Mouse (Mus musculus) liver, embryonic 13.5 days (tissue): ENCODE data around the gene Slc38a7. TPM values are rescaled to one million over a fixed set of nuclear protein-coding genes. Genes with fewer than 3 reads are reported as not detected.
"Not testable (repeated sequence)": the region's sequence is repeated elsewhere in the genome, so short reads cannot be mapped to it uniquely, and the experiment has no call there.

Experiments used
- ATAC-seq: fragments of 200-750 bp; cut with Nextera tagmentation; 2 replicates; pipeline ENCODE4 v1.8.0; 2017; ENCODE audit warnings: low read depth, mild to moderate bottlenecking, moderate number of reproducible peaks, moderate library complexity
- DNase-seq: peaks from one replicate; pipeline ENCODE4 v3.0.0; 2022
- H3K27ac ChIP-seq: fragments of 300-500 bp; sonication (generic); 2 replicates; pipeline ENCODE4 v1.5.1; 2015; ENCODE audit warnings: moderate library complexity, mild to moderate bottlenecking, inconsistent platforms
- H3K27me3 ChIP-seq: fragments of 300-500 bp; sonication (generic); 2 replicates; pipeline ENCODE4 v1.6.1; 2015; ENCODE audit warnings: mild to moderate bottlenecking, inconsistent platforms
- H3K36me3 ChIP-seq: fragments of 300-500 bp; sonication (generic); 2 replicates; pipeline ENCODE4 v1.6.1; 2015; ENCODE audit warnings: mild to moderate bottlenecking, inconsistent platforms
- H3K4me1 ChIP-seq: fragments of 300-500 bp; sonication (generic); replicated peaks from 2 replicates; pipeline ENCODE4 v1.6.1; 2015; ENCODE audit warnings: inconsistent platforms
- H3K4me2 ChIP-seq: fragments of 300-500 bp; sonication (generic); 2 replicates; pipeline ENCODE4 v1.6.1; 2015; ENCODE audit warnings: inconsistent platforms, mild to moderate bottlenecking, moderate library complexity
- H3K4me3 ChIP-seq: fragments of 300-500 bp; sonication (generic); replicated peaks from 2 replicates; pipeline ENCODE4 v1.5.1; 2015; ENCODE audit warnings: mild to moderate bottlenecking, inconsistent platforms
- H3K9ac ChIP-seq: fragments of 300-500 bp; sonication (generic); 2 replicates; pipeline ENCODE4 v1.6.1; 2015; ENCODE audit warnings: mild to moderate bottlenecking, inconsistent platforms
- H3K9me3 ChIP-seq: fragments of 300-500 bp; sonication (generic); replicated peaks from 2 replicates; pipeline ENCODE4 v1.6.1; 2016; ENCODE audit warnings: inconsistent platforms
- WGBS: fragments of 180-500 bp; shearing (Covaris S2); methylation state at CpG from one replicate; pipeline ENCODE4 v1.1.7; 2015; ENCODE audit not compliant: insufficient replicate concordance; 5-methylcytosine and 5-hydroxymethylcytosine counted together
- polyA plus RNA-seq: library from polyadenylated mRNA; unstranded; fragments of >200 nt; fragmentation: Nextera tagmentation; extraction: Ambion mirVana; gene quantifications from 2 replicates; pipeline ENCODE4 v1.2.1, GENCODE M21; 2015

The Slc38a7 gene
- polyA plus RNA-seq, 1 experiment from 2014 or later, result 7.1 TPM

DNA sequence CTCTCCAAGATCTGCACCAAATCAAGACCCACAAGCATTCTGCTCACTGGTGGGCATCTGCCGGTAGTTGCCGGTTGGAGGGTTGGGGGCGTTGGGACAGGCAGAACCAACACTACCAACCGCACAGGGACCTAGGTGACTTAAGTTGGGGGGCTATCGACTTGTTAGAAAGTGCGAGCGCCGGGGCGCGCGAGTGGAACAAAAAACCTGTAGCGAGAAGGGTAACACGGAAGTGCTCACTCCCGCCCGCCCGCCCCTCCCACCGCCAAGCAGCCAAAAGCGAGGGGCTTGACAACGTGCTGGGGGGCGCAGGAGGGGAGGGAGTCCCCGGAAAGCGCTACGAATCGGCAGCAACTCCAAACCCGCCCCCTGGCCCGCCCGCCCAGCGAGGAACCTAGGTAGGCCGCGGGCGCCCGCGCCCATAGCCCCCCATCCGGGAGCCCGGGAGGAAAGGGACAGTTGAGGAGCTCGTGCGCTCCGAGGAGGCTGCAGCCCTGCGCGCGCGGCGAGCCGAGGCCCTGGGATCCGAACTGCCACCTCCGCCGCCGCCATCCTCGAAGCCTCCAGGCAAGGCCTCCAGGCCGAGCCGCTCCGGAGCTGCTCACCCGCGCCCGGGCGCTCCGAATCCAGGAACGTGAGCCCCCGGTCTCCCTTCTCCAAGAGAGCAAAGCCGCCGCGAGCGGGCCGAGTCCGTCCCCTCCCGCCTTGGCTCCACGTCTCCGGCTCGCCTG is 46.7 kb downstream of the Slc38a7 start:
- Histone ChIP-seq H3K4me3 (peak overlapping the region; percentile 99), H3K36me3 (peaks cover 26% of the 10 kb centered on the region), H3K27ac (peak overlapping the region; percentile 89), H3K27me3 (no peaks in the 10 kb centered on the region), H3K9me3 (no peaks in the 10 kb centered on the region), H3K4me2 (peak overlapping the region; percentile 95), H3K4me1 (peaks cover 66% of the 10 kb centered on the region), H3K9ac (peak overlapping the region; percentile 97)
- WGBS, result under 1% methylated on average over 64 of the region's 69 CpGs
- DNase-seq (peak; percentile 39), ATAC-seq (no peak)

DNA sequence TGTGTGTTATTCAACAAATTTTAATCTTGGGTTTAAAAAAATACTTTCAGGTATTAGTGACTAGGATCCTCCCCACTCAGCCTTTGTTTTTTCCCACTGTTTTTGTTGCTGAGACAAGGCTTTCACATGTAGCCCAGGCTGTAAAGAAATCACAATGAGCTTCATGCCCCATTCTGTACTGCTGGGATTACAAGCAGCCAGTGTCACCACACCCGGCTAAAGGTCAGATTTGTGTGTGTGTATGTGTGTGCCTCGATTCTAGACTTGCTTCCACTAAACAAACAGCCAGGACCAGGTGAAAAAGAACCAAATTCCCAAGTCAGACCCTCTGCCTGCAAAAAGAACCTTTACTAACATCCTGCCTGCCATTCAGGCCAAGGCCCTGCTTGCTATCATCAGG is 47.9 kb downstream of the Slc38a7 start:
- Histone ChIP-seq H3K4me2 (peak overlapping the region; percentile 95), H3K9ac (peak overlapping the region; percentile 97), H3K27ac (0 out of 2 replicates have a peak overlapping the region, but pooled peaks have one; percentile 89), H3K4me3 (peak overlapping the region; percentile 99), H3K36me3 (peaks cover 34% of the 10 kb centered on the region), H3K4me1 (peaks cover 75% of the 10 kb centered on the region), H3K9me3 (no peaks in the 10 kb centered on the region), H3K27me3 (no peaks in the 10 kb centered on the region)
- ATAC-seq (no peak), DNase-seq (no peak)
- 36% methylated on average over 2 of the region's 2 CpGs for WGBS

DNA sequence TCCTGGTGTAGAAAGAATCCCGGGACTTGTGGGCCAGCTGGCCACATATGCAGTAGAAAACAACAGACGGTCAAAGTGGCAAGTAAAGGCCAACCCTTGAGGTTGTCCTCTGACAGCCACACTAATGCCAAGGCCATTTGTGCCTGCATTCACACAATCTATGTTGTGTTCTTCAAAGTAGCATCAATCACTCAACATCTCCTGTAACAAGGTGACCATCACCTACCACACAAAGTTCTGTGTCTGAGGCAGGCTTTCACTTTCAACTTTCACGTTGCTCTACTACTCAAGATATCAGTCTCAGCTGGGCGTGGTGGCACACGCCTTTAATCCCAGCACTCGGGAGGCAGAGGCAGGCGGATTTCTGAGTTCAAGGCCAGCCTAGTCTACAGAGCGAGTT is 51.1 kb downstream of the Slc38a7 start:
- Histone ChIP-seq H3K4me2 (no peak overlapping the region), H3K9ac (no peak overlapping the region), H3K36me3 (peaks cover 59% of the 10 kb centered on the region), H3K4me3 (no peak overlapping the region), H3K27me3 (no peaks in the 10 kb centered on the region), H3K4me1 (peaks cover 73% of the 10 kb centered on the region), H3K27ac (no peak overlapping the region), H3K9me3 (no peaks in the 10 kb centered on the region)
- no peak for ATAC-seq
- no peak for DNase-seq
- 52% methylated on average over 8 of the region's 8 CpGs for WGBS

DNA sequence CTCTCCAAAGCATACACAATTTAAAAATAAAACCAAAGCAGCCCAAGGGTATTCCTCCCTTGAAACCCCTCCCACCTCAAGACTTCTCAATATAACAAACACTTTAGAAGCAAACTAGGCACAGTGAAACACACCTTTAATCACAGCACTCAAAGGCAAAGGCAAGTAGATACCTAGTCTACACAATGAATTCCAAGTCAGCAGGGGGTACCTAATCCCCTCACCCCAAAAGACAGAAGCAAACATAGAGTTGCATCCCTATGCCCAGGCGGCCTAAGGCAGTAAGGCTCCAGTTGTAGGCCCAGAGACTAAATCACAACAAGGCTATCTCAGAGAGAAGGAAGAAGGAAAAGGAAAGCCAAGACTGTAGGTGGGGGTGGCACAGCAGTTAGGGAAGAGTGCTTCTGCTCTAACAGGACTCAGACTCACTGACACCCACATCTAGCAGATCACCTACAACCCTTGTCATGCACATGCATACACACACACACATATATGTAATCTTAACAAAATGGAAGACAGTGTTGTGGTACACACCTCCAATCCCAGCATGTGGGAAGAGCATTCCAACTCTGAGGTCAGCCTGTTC is 51.8 kb downstream of the Slc38a7 start:
- Histone ChIP-seq H3K27me3 (no peaks in the 10 kb centered on the region), H3K27ac (no peak overlapping the region), H3K36me3 (peaks cover 65% of the 10 kb centered on the region), H3K4me3 (no peak overlapping the region), H3K9me3 (no peaks in the 10 kb centered on the region), H3K9ac (no peak overlapping the region), H3K4me2 (no peak overlapping the region), H3K4me1 (peaks cover 73% of the 10 kb centered on the region)
- ATAC-seq (no peak), DNase-seq (no peak)
- WGBS, result 67% methylated on average over 1 of the region's 1 CpGs

DNA sequence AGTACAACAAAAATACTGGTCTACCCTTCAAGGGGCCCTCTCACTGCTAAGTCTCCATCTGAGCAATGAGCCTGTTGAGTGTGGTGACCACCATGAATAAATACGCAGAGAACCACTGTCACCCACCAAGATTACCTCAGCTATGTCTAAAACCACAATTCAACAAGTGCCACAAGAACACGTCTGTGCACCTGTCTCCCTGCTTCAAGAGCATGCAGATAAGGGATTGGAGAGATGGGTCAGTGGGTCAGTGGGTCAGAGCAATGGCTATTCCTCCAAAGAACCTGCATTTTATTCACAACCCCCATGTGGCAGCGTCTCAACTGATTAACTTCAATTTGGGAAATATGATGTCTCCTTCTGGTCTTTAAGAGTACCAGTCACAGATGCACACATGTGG is 53.0 kb downstream of the Slc38a7 start:
- H3K4me3 ChIP-seq, result no peak overlapping the region
- no peak overlapping the region for H3K27ac ChIP-seq
- no peak for ATAC-seq
- no peaks in the 10 kb centered on the region for H3K27me3 ChIP-seq
- H3K4me1 ChIP-seq, result peaks cover 62% of the 10 kb centered on the region
- H3K9me3 ChIP-seq, result no peaks in the 10 kb centered on the region
- no peak overlapping the region for H3K4me2 ChIP-seq
- no peak overlapping the region for H3K9ac ChIP-seq
- WGBS, result 67% methylated on average over 3 of the region's 3 CpGs
- H3K36me3 ChIP-seq, result peaks cover 72% of the 10 kb centered on the region
- no peak for DNase-seq

DNA sequence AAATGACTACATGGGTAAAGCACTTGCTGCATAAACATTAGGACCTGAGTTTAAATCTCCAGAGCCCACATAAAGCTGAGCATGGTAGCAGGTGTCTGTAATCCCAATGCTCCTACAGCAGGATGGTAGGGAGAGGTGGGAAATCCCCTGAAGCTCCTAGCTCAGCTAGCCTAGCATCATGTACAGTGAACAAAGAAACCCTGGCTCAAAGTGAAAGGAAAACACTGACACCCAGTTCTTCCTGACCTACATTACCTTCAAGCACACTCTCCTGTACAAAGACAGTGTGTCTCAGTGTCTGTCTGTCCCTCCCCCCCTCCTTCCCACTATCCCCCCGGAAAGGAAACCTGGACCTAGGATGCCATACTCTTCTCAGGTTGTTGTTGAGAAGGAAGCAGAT is 53.4 kb downstream of the Slc38a7 start:
- Histone ChIP-seq H3K9ac (no peak overlapping the region), H3K36me3 (peaks cover 70% of the 10 kb centered on the region), H3K4me1 (peaks cover 58% of the 10 kb centered on the region), H3K27me3 (no peaks in the 10 kb centered on the region), H3K4me3 (no peak overlapping the region), H3K9me3 (no peaks in the 10 kb centered on the region), H3K27ac (no peak overlapping the region; the same call in 1 of the 2 replicates), H3K4me2 (no peak overlapping the region)
- DNase-seq (no peak), ATAC-seq (no peak)
- WGBS, result 75% methylated on average over 1 of the region's 1 CpGs

DNA sequence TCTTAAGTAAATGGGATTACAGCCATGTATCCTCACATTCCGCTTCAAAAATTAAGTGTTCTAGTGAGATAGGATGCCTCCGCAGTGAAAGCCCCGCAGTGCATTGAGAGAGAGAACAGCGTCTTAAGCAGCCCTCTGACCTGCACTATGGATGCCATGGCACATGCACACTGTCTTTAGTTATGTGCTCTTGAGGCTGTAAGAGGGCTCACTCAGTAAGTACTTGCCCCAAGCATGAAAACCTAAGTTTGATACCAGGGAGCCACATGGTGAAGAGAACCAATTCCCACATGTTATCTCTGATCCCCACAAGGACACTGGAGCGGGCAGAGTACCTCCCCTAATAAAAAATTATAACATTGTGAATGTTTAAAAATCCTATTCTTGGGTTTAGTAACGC is 54.2 kb downstream of the Slc38a7 start:
- no peak overlapping the region for H3K4me3 ChIP-seq
- no peak for DNase-seq
- no peaks in the 10 kb centered on the region for H3K9me3 ChIP-seq
- H3K4me2 ChIP-seq, result no peak overlapping the region
- ATAC-seq, result no peak
- peaks cover 50% of the 10 kb centered on the region for H3K4me1 ChIP-seq
- H3K27me3 ChIP-seq, result no peaks in the 10 kb centered on the region
- H3K9ac ChIP-seq, result no peak overlapping the region
- H3K36me3 ChIP-seq, result peaks cover 64% of the 10 kb centered on the region
- 85% methylated on average over 6 of the region's 6 CpGs for WGBS
- H3K27ac ChIP-seq, result no peak overlapping the region

DNA sequence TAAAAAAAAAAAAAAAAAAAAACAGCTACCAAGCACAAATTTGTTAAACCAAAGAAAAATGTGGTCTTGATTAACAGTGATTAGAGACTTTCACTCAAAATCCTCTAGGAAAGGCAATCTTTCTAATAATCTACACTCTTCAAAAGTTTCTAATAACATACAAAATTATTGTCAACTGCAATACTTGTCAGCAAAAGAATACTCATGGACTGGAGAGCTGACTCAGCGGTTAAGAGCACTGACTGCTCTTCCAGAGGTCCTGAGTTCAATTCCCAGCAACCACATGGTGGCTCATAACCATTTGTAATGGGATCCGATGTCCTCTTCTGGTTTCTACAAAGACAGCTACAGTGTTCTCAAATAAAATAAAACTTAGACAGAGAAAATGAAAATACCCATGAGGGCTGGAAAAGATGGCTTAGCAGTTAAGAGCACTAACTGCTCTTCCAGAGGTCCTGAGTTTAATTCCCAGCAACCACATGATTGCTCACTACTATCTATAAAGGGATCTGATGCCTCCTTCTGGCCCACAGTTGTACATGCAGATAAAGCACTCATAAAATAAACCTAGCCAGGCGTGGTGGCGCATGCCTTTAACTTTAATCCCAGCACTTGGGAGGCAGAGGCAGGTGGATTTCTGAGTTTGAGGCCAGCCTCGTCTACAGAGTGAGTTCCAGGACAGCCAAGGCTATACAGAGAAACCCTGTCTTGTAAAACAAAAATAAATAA is 57.8 kb downstream of the Slc38a7 start:
- not testable (repeated sequence) for H3K4me3 ChIP-seq, H3K4me2 ChIP-seq, ATAC-seq, H3K27me3 ChIP-seq, H3K27ac ChIP-seq, H3K9me3 ChIP-seq, DNase-seq, H3K9ac ChIP-seq
- peaks cover 49% of the 10 kb centered on the region for H3K36me3 ChIP-seq
- 79% methylated on average over 5 of the region's 5 CpGs for WGBS
- peaks cover 17% of the 10 kb centered on the region for H3K4me1 ChIP-seq

Other genes with a start within 250 kb of the Slc38a7 start
- 11.2 and 13.2 TPM in 2 replicates for gene Gins3, start 220.1 kb downstream of the Slc38a7 start, polyA plus RNA-seq
- 1.6 and 1.7 TPM in 2 replicates for gene Ndrg4, start 176.6 kb downstream of the Slc38a7 start, polyA plus RNA-seq
- gene Setd6, start 137.7 kb downstream of the Slc38a7 start, polyA plus RNA-seq, result 22.8 and 23.1 TPM in 2 replicates
- 24.5 and 30.6 TPM in 2 replicates for gene Cnot1, start 46.1 kb downstream of the Slc38a7 start, polyA plus RNA-seq
- 295 and 356 TPM in 2 replicates for gene Sap18b, start 28.2 kb downstream of the Slc38a7 start, polyA plus RNA-seq
- 199 and 242 TPM in 2 replicates for gene Got2, start 35.0 kb upstream of the Slc38a7 start, polyA plus RNA-seq